Mouse (Mus musculus): ENCODE measurements around the gene Trub2. TPM values are rescaled to one million over a fixed set of nuclear protein-coding genes. Genes with fewer than 3 reads are reported as not detected.
A peak's percentile ranks its signal among the peaks of the same experiment; 100 is the strongest.

Gene Trub2
- total RNA-seq, 2 experiments from 2014 or later: 39.3 to 44.9 TPM

DNA sequence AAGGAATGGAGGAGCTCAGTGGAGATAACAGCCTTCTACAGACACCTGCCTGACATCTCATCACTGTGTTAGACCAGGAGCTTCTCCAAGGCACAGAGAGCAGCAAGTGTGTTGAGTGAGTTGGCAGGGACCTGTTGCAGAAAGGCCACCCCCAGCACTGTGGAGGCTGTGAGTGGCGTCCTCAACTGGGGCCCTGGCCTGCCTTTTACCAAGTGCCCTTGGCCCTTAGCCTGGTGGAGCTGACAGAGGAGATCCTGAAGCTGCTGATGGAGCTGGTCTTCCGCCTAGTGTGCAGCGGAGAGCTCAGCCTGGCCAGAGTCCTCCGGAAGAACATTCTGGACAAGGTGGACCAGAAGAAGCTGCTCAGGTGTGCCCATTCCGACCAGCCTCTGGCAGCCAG is 55.0 kb downstream of the Trub2 start:
- intact Hi-C loops (cut with DNase I): no loop called here
- DNase-seq (ENCODE audit: low spot score in 2 of 2): no peak

DNA sequence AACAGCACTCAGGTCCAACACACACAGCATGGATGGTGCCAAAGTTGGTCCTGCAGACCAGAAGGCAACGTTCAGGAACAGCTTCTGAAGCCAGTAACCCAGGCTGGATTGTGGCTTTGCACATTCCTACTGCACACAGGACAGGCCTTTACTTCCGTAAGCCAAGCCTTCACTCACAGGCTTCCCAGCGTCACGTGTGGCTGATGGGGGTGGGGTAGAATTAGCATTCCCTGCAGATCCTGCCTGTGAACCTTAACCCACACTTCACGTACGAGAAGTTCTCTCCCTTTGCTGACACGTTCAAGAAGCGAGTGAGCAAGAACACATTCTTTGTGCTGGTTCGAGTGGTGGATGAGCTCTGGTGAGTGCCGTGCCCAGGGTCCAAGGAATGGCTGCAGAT is 55.7 kb downstream of the Trub2 start:
- intact Hi-C loops (cut with DNase I): no loop called here
- no peak for DNase-seq (ENCODE audit: low spot score in 2 of 2)

DNA sequence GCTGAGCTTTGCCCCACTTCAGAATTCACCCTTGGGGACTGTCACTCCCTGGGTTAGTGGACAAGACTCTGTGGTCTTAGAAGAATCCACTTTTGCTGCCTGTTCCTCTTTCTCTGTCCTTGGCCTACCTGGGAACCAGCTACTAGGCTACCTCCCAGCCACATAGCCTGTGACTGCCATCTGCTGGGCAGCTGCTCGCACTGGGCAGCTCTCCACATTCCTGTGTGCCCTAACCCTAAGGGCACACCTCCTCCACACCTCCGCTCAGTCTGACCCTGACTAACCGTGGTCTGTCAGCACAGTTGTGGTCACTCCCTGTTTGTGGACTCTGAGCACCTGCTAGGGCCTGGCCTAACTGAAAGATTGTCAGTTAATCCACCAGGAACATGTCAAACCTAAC is 56.8 kb downstream of the Trub2 start:
- no peak for DNase-seq (ENCODE audit: low spot score in 2 of 2)
- intact Hi-C loops (cut with DNase I): no loop called here

DNA sequence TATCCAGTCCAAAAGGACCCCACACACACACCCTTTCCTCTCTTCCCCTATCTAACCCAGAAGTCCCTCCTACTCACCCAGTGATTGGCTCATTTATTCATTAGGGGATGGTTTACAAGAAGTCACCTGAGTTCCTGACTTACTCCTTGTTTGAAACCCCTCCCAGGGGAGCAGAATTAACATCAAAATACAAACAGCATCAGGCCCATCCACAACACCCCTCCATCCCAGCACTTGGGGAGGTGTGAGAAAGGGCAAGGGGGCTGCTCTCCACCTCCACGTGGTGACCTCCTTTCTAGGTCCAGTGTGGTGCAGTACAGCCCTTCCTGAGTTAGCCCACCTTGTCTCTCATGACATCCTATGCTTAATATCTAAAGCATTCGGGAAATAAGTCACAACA is 58.8 kb downstream of the Trub2 start:
- no peak for DNase-seq (ENCODE audit: low spot score in 2 of 2)
- intact Hi-C loops (cut with DNase I): loop anchor here (5.0 kb wide), 1 partner anchor 112 kb away; the partner anchor contains the start of gene Rapgef1

DNA sequence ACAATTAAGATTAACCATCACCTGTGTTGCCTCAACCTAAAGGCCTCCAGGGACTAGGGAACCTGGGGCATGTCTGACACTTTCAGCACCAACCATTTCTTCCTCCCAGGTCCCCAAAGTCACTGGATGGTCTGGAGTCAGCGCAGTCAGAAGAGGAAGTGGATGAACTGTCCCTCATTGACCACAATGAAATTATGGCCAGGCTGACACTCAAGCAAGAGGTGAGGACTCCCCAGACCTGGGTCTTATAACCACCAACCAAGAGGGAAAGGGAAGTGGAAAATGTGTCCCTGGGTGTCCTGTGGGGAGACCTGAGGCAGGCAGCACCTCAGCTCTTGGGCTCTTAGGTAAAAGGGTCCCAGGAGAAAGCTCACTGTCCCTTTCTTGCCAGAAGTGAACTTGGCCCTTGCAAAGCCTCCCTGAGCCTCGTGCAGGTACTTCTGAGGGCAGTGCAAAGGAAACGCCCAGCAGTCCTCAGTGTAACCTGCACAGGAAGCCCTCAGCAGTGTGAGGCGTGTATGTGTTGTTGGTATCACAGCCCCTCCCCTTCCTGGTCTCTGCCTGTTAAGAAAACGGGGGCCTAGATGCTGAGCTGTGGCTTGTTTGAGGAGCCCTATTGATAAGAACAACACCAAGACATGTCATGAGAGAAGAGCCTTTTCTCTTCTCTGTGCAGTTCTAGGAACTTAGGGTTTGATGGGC is 63.5 kb downstream of the Trub2 start:
- intact Hi-C loops (cut with DNase I): loop anchor here (5.0 kb wide), 1 partner anchor 108 kb away; the partner anchor contains the start of gene Rapgef1
- DNase-seq (ENCODE audit: low spot score in 2 of 2): no peak

DNA sequence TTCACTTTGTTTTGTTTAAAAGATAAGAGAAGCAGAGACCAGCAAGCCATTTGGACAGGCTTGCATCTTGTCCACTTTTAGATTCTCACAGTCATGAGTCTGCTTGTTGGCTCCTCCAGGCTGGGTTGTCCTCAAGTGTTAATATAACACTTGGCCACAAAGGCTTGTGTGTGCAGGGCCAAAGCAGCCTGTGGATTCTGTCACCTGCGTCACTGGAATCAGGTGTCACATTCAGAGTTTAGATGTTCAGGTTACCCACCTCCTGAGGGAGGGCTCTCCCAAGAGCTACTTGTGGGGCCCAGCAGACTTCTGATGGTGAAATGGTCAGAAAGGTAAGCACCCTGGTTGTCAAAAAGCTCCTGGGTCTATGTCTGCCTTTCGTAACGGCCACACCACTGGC is 65.2 kb downstream of the Trub2 start:
- no peak for DNase-seq (ENCODE audit: low spot score in 2 of 2)
- intact Hi-C loops (cut with DNase I): no loop called here

DNA sequence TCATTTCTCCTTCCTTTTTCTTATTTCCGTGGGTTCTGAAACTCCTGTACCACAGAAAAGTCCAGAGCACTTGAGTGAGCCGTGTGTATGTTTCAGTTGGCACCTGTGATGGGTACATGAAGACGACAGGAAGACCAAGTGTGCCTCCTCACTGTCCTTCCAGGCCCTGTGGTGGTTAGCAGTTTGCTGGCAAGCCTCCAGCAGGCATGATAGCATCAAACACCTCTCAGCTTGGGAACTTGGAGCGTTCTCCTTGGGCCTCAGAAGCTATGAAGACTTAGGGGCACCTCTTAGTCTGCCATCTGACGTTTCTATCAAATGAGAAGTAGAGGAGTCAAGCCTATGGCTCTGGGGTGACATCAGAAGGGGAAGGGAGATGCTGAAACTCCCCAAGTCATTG is 69.7 kb downstream of the Trub2 start:
- intact Hi-C loops (cut with DNase I): no loop called here
- DNase-seq (ENCODE audit: low spot score in 2 of 2): no peak

DNA sequence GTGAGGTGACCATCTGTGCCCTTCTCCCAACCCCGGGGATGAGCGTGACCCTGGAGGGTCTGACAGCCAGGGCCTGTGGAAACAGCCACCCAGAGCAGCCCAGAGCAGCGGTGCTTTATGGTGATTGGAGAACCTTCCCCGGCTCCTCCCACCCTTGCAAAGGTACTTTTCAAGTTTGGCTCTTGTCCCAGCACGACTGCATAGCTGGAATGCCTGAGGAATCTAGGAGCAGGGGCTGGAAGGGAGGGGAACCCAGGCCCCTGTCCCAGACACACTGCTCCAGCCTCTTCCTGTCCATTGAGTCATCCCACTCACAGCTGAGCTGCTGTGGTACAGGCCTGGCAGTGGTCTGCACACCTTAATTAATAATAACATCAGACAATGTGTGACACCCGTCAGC is 71.6 kb downstream of the Trub2 start:
- peak; percentile 37 to 63 for DNase-seq (ENCODE audit: low spot score in 2 of 2)
- intact Hi-C loops (cut with DNase I): no loop called here

DNA sequence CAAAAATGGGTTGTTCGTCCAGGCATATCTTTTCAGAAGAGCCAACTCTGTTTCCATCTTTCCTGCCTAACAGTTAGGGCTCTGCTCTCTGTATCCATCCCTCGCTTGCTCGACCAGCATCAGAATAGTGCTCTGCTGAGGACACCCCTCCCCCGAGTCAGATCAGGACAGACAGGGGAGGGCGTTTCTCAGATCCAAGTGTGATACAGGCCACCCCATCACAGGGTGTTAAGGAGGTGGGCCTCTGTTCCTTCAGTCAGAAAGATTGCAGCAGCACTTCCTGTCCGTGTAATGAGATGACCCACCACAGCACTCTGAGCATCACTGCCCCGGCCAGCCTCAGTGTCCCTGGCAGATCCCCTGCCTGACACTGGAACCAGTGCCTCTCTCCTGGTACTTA is 72.2 kb downstream of the Trub2 start:
- no peak for DNase-seq (ENCODE audit: low spot score in 2 of 2)
- intact Hi-C loops (cut with DNase I): no loop called here

DNA sequence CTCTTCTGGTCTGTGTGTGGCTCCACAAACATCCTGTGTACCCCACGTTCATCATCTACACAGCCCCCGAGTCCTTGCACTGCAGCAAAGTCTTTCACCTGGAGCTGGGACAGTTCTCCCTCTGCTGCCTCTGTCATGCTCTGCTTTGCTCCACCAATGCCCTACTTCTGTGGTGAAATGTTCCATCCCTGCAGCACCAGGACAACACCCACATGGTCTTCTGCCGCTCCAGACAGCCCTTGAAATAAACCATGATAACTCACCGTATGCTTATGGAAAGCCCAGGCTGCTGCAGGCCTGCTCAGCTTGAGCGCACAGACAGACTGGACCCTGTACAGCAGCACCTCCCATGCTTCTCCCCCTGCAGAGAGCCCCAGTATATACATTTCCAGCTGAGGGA is 74.2 kb downstream of the Trub2 start:
- intact Hi-C loops (cut with DNase I): loop anchor here (2.0 kb wide), 1 partner anchor 67 kb away; no protein-coding TSS in a partner anchor
- DNase-seq (ENCODE audit: low spot score in 2 of 2): peak; percentile 27 to 87

DNA sequence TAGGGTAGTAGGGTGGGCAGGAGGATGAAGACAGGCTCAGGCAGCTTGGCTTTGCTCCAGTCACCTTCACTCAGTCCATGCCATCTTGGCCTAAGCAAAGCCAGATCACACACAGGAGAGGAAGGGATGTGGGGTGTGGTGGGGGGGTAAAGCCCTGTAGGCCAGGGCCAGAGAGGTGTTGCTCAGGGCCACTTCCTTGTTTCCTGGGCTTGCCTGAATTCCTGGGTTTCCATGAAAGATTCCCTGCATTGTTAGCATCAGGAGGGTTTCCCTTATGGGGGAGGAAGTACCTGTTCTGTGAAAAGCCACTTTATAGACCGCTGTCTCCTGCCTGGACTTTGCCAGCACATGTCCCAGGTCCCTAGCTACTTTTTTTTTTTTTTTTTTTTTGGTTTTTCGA is 74.8 kb downstream of the Trub2 start:
- no peak for DNase-seq (ENCODE audit: low spot score in 2 of 2)
- intact Hi-C loops (cut with DNase I): no loop called here

DNA sequence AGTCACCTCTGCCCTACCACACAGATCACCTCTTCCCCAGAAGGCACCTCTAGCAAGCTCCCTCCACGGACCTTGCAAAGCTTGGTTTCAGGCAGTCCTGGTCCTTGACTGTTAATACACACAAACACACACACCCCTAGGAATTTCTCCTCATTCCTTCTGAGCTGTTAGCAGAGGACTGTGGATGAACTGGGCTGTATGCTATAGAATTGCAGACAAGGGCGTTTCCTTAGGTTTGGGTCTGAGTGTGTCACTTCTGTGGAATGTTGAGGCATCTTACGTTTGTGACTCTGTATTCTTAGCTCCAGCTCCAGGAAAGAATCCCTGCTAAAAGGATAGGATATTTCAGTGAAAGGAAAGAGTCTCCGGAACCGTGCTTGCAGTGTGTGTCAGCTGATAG is 76.4 kb downstream of the Trub2 start:
- DNase-seq (ENCODE audit: low spot score in 2 of 2): no peak
- intact Hi-C loops (cut with DNase I): no loop called here

Other genes starting within 250 kb of the Trub2 start
- 100 to 1,000 TPM; 110 TPM for gene Rapgef1, start 168.8 kb downstream of the Trub2 start, total RNA-seq (2021)
- 1 to 10 TPM; 1.9 to 2.2 TPM for gene Gm13420, start 36.8 kb downstream of the Trub2 start, total RNA-seq (2021)
- not detected for gene Gm13547, start 29.2 kb downstream of the Trub2 start, total RNA-seq (2021)
- 10 to 100 TPM; 28.1 to 28.9 TPM for gene Coq4, start 1.0 kb downstream of the Trub2 start, total RNA-seq (2021)
- 10 to 100 TPM; 82.2 to 84.1 TPM for gene Slc27a4, start 14.1 kb upstream of the Trub2 start, total RNA-seq (2021)
- 10 to 100 TPM; 52.5 to 53.9 TPM for gene Urm1, start 31.6 kb upstream of the Trub2 start, total RNA-seq (2021)
- gene Cercam, start 80.7 kb upstream of the Trub2 start, total RNA-seq (2021): 1 to 10 TPM; 4.6 to 5.8 TPM
- gene Odf2, start 100.7 kb upstream of the Trub2 start, total RNA-seq (2021): 10 to 100 TPM; 86.9 to 96.3 TPM
- 10 to 100 TPM; 40.9 to 42.6 TPM for gene Gle1, start 146.9 kb upstream of the Trub2 start, total RNA-seq (2021)
- 100 to 1,000 TPM; 940 to 943 TPM for gene Sptan1, start 177.1 kb upstream of the Trub2 start, total RNA-seq (2021)